Mouse (Mus musculus) frontal cortex, postnatal 10 days (tissue): ENCODE measurements around the gene Tagln2.

Experiments used
- DNase-seq, 2 experiments: peaks; one replicate each; pipeline ENCODE4 v3.0.0; 2022; ENCODE audit warnings: low spot score in 2 of 2, mixed read lengths in 1 of 2

The Tagln2 gene

GRCm38 (mm10) chr1:172499765-172500441 is at the start of gene Tagln2:
Tagln2 (plus strand) TSS chr1:172500047.
- DNase-seq = peak in 1 of 2 experiments; percentile 64

GRCm38 (mm10) chr1:172450226-172450625 is 49.6 kb upstream of the Tagln2 start:
- DNase-seq = no peak

- no peak for DNase-seq
These were observed 48.9 kb upstream of the Tagln2 start for GRCm38 (mm10) chr1:172450848-172451470.

- DNase-seq = no peak
These were observed 46.9 kb upstream of the Tagln2 start for GRCm38 (mm10) chr1:172452911-172453310.

GRCm38 (mm10) chr1:172453810-172454209 is 46.0 kb upstream of the Tagln2 start:
- no peak for DNase-seq

GRCm38 (mm10) chr1:172455416-172455815 is 44.4 kb upstream of the Tagln2 start:
- no peak for DNase-seq

- DNase-seq = no peak
These were observed 43.7 kb upstream of the Tagln2 start for GRCm38 (mm10) chr1:172456001-172456677.

GRCm38 (mm10) chr1:172457196-172457595 is 42.7 kb upstream of the Tagln2 start:
- DNase-seq = no peak

GRCm38 (mm10) chr1:172458041-172458440 is 41.8 kb upstream of the Tagln2 start:
- no peak for DNase-seq

GRCm38 (mm10) chr1:172461602-172462001 is 38.2 kb upstream of the Tagln2 start:
- no peak for DNase-seq

GRCm38 (mm10) chr1:172462534-172462933 is 37.3 kb upstream of the Tagln2 start:
- no peak for DNase-seq

GRCm38 (mm10) chr1:172463387-172464333 is 36.2 kb upstream of the Tagln2 start:
- DNase-seq = no peak

- no peak for DNase-seq
These were observed 31.5 kb upstream of the Tagln2 start for GRCm38 (mm10) chr1:172468301-172468877.

GRCm38 (mm10) chr1:172469373-172469772 is 30.5 kb upstream of the Tagln2 start:
- no peak for DNase-seq

- DNase-seq = no peak
These were observed 29.9 kb upstream of the Tagln2 start for GRCm38 (mm10) chr1:172469810-172470448.

GRCm38 (mm10) chr1:172472909-172473308 is 26.9 kb upstream of the Tagln2 start:
- no peak for DNase-seq

- DNase-seq = no peak
These were observed 25.7 kb upstream of the Tagln2 start for GRCm38 (mm10) chr1:172474196-172474595.

- DNase-seq = no peak
These were observed 24.6 kb upstream of the Tagln2 start, which contains the start of gene Slamf9 for GRCm38 (mm10) chr1:172475054-172475741. Slamf9 (plus strand) TSS chr1:172475358.

- DNase-seq = no peak
These were observed 21.8 kb upstream of the Tagln2 start for GRCm38 (mm10) chr1:172478020-172478419.

GRCm38 (mm10) chr1:172480376-172480775 is 19.5 kb upstream of the Tagln2 start:
- no peak for DNase-seq
